Mouse (Mus musculus) fat pad, adult 2 months (tissue): ENCODE data around the gene Itgb5.

Experiments used
- DNase-seq: peaks from one replicate; pipeline ENCODE4 v3.0.0-alpha.2; 2011; ENCODE audit warnings: low read depth, low spot score; ENCODE audit errors: extremely low read depth

The Itgb5 gene

GRCm38 (mm10) chr16:33937567-33937966 is 108.1 kb downstream of the Itgb5 start:
- DNase-seq, result no peak

- no peak for DNase-seq
Observed at GRCm38 (mm10) chr16:33938311-33939132, 109.1 kb downstream of the Itgb5 start.

- no peak for DNase-seq
Observed at GRCm38 (mm10) chr16:33939133-33939531, 109.7 kb downstream of the Itgb5 start.

GRCm38 (mm10) chr16:33939636-33940035 is 110.2 kb downstream of the Itgb5 start:
- DNase-seq, result no peak

- no peak for DNase-seq
Observed at GRCm38 (mm10) chr16:33940095-33940494, 110.6 kb downstream of the Itgb5 start.

- peak; percentile 36 for DNase-seq
Observed at GRCm38 (mm10) chr16:33941271-33941781, 111.9 kb downstream of the Itgb5 start.

- no peak for DNase-seq
Observed at GRCm38 (mm10) chr16:33942341-33942740, 112.9 kb downstream of the Itgb5 start.

GRCm38 (mm10) chr16:33943388-33943787 is 113.9 kb downstream of the Itgb5 start:
- DNase-seq, result no peak

GRCm38 (mm10) chr16:33944126-33944525 is 114.7 kb downstream of the Itgb5 start:
- no peak for DNase-seq

- no peak for DNase-seq
Observed at GRCm38 (mm10) chr16:33944772-33945171, 115.3 kb downstream of the Itgb5 start.

- DNase-seq, result no peak
Observed at GRCm38 (mm10) chr16:33946021-33946420, 116.6 kb downstream of the Itgb5 start.

- DNase-seq, result no peak
Observed at GRCm38 (mm10) chr16:33947664-33948571, 118.5 kb downstream of the Itgb5 start.

GRCm38 (mm10) chr16:33950386-33950785 is 120.9 kb downstream of the Itgb5 start:
- DNase-seq, result no peak

- DNase-seq, result peak; percentile 43
Observed at GRCm38 (mm10) chr16:33950830-33951229, 121.4 kb downstream of the Itgb5 start.

- DNase-seq, result no peak
Observed at GRCm38 (mm10) chr16:33953008-33953407, 123.5 kb downstream of the Itgb5 start.

GRCm38 (mm10) chr16:33954793-33955192 is 125.3 kb downstream of the Itgb5 start:
- DNase-seq, result no peak

GRCm38 (mm10) chr16:33963509-33963908 is 134.0 kb downstream of the Itgb5 start:
- no peak for DNase-seq

- no peak for DNase-seq
Observed at GRCm38 (mm10) chr16:33965878-33966537, 136.5 kb downstream of the Itgb5 start.

- no peak for DNase-seq
Observed at GRCm38 (mm10) chr16:33966538-33967282, 137.2 kb downstream of the Itgb5 start, which contains the start of gene Umps. Umps (minus strand) TSS chr16:33967038.

- no peak for DNase-seq
Observed at GRCm38 (mm10) chr16:33967283-33967640, 137.8 kb downstream of the Itgb5 start.
